Mouse (Mus musculus) liver, embryonic 14.5 days (tissue): ENCODE results near the gene Slc16a1. TPM values are rescaled to one million over a fixed set of nuclear protein-coding genes. Genes with fewer than 3 reads are reported as not detected.
A peak's percentile ranks its signal among the peaks of the same experiment; 100 is the strongest.
"Not testable (repeated sequence)": the region's sequence is repeated elsewhere in the genome, so short reads cannot be mapped to it uniquely, and the experiment has no call there.

Source experiments
- ATAC-seq: fragments of 200-750 bp; cut with Nextera tagmentation; 2 replicates; pipeline ENCODE4 v1.8.0; 2017; ENCODE audit warnings: moderate number of reproducible peaks, mild to moderate bottlenecking, moderate library complexity; ENCODE audit not compliant: insufficient read depth
- DNase-seq, 3 experiments: peaks; one replicate each; pipeline ENCODE4 v3.0.0-alpha.2; 2012 to 2013; ENCODE audit warnings: low read depth in 3 of 3, low spot score in 3 of 3
- H3K27ac ChIP-seq: fragments of 300-500 bp; sonication (generic); 2 replicates; pipeline ENCODE4 v1.5.1; 2014; ENCODE audit warnings: moderate library complexity, mild to moderate bottlenecking, control low read depth, inconsistent platforms
- H3K27me3 ChIP-seq: fragments of 300-500 bp; sonication (generic); 2 replicates; pipeline ENCODE4 v1.6.1; 2014; ENCODE audit warnings: mild to moderate bottlenecking, low read length, moderate library complexity; ENCODE audit not compliant: control insufficient read depth, insufficient read depth
- H3K36me3 ChIP-seq: fragments of 300-500 bp; sonication (generic); replicated peaks from 2 replicates; pipeline ENCODE4 v1.6.1; 2014; ENCODE audit warnings: low read depth; ENCODE audit not compliant: control insufficient read depth, insufficient read depth
- H3K4me1 ChIP-seq, 2 experiments: fragments of 200-500 bp in 1 of 2; fragments of 300-500 bp in 1 of 2; sonication (generic) in 1 of 2; replicated peaks; 2 replicates each; pipeline ENCODE4 v1.6.1; 2012 to 2014; ENCODE audit warnings: antibody characterized with exemption in 1 of 2, inconsistent platforms in 1 of 2, low read length in 1 of 2; ENCODE audit not compliant: control insufficient read depth in 2 of 2, insufficient read depth in 2 of 2
- H3K4me2 ChIP-seq: fragments of 300-500 bp; sonication (generic); 2 replicates; pipeline ENCODE4 v1.6.1; 2014; ENCODE audit warnings: low read depth, mild to moderate bottlenecking, control low read depth, moderate library complexity
- H3K4me3 ChIP-seq, 2 experiments: fragments of 200-500 bp in 1 of 2; fragments of 300-500 bp in 1 of 2; sonication (generic) in 1 of 2; 2 replicates each; pipeline ENCODE4 v1.5.1; 2012 to 2014; ENCODE audit warnings: low read depth in 2 of 2, low read length in 2 of 2, mild to moderate bottlenecking in 2 of 2, control low read depth in 1 of 2, inconsistent platforms in 1 of 2, moderate library complexity in 1 of 2; ENCODE audit not compliant: insufficient read depth in 1 of 2
- H3K9ac ChIP-seq: fragments of 300-500 bp; sonication (generic); replicated peaks from 2 replicates; pipeline ENCODE4 v1.6.1; 2014; ENCODE audit warnings: mild to moderate bottlenecking, control low read depth, moderate library complexity
- H3K9me3 ChIP-seq: fragments of 300-500 bp; sonication (generic); 2 replicates; pipeline ENCODE4 v1.6.1; 2016; ENCODE audit warnings: low read length, mixed read lengths; ENCODE audit not compliant: control insufficient read depth
- CTCF ChIP-seq: IDR thresholded peaks from 2 replicates; pipeline ENCODE4 v1.5.1; 2016; ENCODE audit warnings: antibody characterized with exemption, low read depth, control low read depth
- EP300 ChIP-seq: IDR thresholded peaks from 2 replicates; pipeline ENCODE4 v1.6.1; 2016; ENCODE audit warnings: antibody characterized with exemption, low read depth
- WGBS: fragments of 180-500 bp; shearing (Covaris S2); extraction: QIAGEN DNeasy Blood & Tissue Kit; methylation state at CpG from one replicate; pipeline ENCODE4 v1.1.7; 2014; ENCODE audit not compliant: insufficient replicate concordance; 5-methylcytosine and 5-hydroxymethylcytosine counted together
- polyA plus RNA-seq, 2 experiments: library from polyadenylated mRNA; depleted of rRNA in 1 of 2; stranded (reverse) in 1 of 2; unstranded in 1 of 2; fragments of >200 nt; fragmentation: Nextera tagmentation in 1 of 2; extraction: Ambion mirVana in 1 of 2; gene quantifications; 2 replicates each; pipeline versions ENCODE4 v1.2.1 to v1.2.3; 2012 to 2014

Gene Slc16a1
- polyA plus RNA-seq, 2 experiments = 38.6 to 83.8 TPM

GRCm38 (mm10) chr3:104667451-104667850 is 29.0 kb downstream of the Slc16a1 start:
- ATAC-seq = no peak
- 55% methylated on average over 10 of the region's 10 CpGs for WGBS
- H3K27me3 ChIP-seq = no peaks in the 10 kb centered on the region
- TF ChIP-seq CTCF (no peak), EP300 (no peak)
- H3K4me2 ChIP-seq = no peak overlapping the region
- no peaks in the 10 kb centered on the region for H3K36me3 ChIP-seq
- no peaks in the 10 kb centered on the region for H3K9me3 ChIP-seq
- DNase-seq = no peak
- H3K27ac ChIP-seq = no peak overlapping the region
- no peak overlapping the region for H3K9ac ChIP-seq
- peaks cover 37 to 46% of the 10 kb centered on the region in 2 experiments for H3K4me1 ChIP-seq
- no peak overlapping the region for H3K4me3 ChIP-seq

- no peak for ATAC-seq
- Histone ChIP-seq H3K27ac (no peak overlapping the region; the same call in 1 of the 2 replicates), H3K36me3 (no peaks in the 10 kb centered on the region), H3K27me3 (no peaks in the 10 kb centered on the region), H3K9me3 (no peaks in the 10 kb centered on the region), H3K4me1 (peaks cover 48 to 56% of the 10 kb centered on the region in 2 experiments), H3K9ac (peak overlapping the region; percentile 68; the same call in 1 of the 2 replicates), H3K4me2 (no peak overlapping the region), H3K4me3 (no peak overlapping the region)
- TF ChIP-seq CTCF (0 out of 2 replicates have a peak, but pooled peaks have one; percentile 8), EP300 (no peak)
- 63% methylated on average over 5 of the region's 5 CpGs for WGBS
- DNase-seq = no peak
These were observed 30.5 kb downstream of the Slc16a1 start for GRCm38 (mm10) chr3:104668989-104669388.

GRCm38 (mm10) chr3:104669856-104670182 is 31.4 kb downstream of the Slc16a1 start:
- peak overlapping the region; percentile 97 for H3K27ac ChIP-seq
- H3K9me3 ChIP-seq = no peaks in the 10 kb centered on the region
- ATAC-seq = peak; percentile 16; the same call in 1 of the 2 replicates
- no peak overlapping the region for H3K4me3 ChIP-seq
- H3K36me3 ChIP-seq = no peaks in the 10 kb centered on the region
- DNase-seq = no peak
- WGBS = 44% methylated on average over 1 of the region's 1 CpGs
- H3K27me3 ChIP-seq = no peaks in the 10 kb centered on the region
- H3K4me1 ChIP-seq = peaks cover 57 to 65% of the 10 kb centered on the region in 2 experiments
- H3K9ac ChIP-seq = peak overlapping the region; percentile 68
- TF ChIP-seq EP300 = no peak
- no peak for TF ChIP-seq CTCF
- peak overlapping the region; percentile 56 for H3K4me2 ChIP-seq

GRCm38 (mm10) chr3:104670183-104671020 is 31.9 kb downstream of the Slc16a1 start:
- peak overlapping the region; percentile 62 for H3K4me2 ChIP-seq
- peak; percentile 62 for ATAC-seq
- not testable (repeated sequence) for DNase-seq, H3K9me3 ChIP-seq, H3K27me3 ChIP-seq, H3K36me3 ChIP-seq, H3K4me3 ChIP-seq
- peaks cover 61 to 70% of the 10 kb centered on the region in 2 experiments for H3K4me1 ChIP-seq
- peak overlapping the region; percentile 97 for H3K27ac ChIP-seq
- H3K9ac ChIP-seq = peak overlapping the region; percentile 68
- WGBS = 5% methylated on average over 1 of the region's 1 CpGs

GRCm38 (mm10) chr3:104671543-104671942 is 33.1 kb downstream of the Slc16a1 start:
- peak; percentile 77 for ATAC-seq
- peaks cover 63 to 70% of the 10 kb centered on the region in 2 experiments for H3K4me1 ChIP-seq
- no peak overlapping the region for H3K4me3 ChIP-seq
- DNase-seq = peak; percentile 70 to 75 (median 74)
- peak overlapping the region; percentile 66 for H3K9ac ChIP-seq
- H3K36me3 ChIP-seq = no peaks in the 10 kb centered on the region
- 4% methylated on average over 6 of the region's 6 CpGs for WGBS
- H3K27me3 ChIP-seq = no peaks in the 10 kb centered on the region
- H3K27ac ChIP-seq = peak overlapping the region; percentile 97
- TF ChIP-seq EP300 = peak; percentile 68
- TF ChIP-seq CTCF = no peak
- H3K4me2 ChIP-seq = peak overlapping the region; percentile 62
- no peaks in the 10 kb centered on the region for H3K9me3 ChIP-seq
